Mouse (Mus musculus) heart, postnatal 25 days (tissue): ENCODE results near the gene U2af1l4. TPM values are rescaled to one million over a fixed set of nuclear protein-coding genes. Genes with fewer than 3 reads are reported as not detected.

Experiments
- DNase-seq: peaks from one replicate; pipeline ENCODE4 v3.0.0; 2022; ENCODE audit warnings: low spot score
- intact Hi-C: fragments of 180-260 bp; cut with DNase I; formaldehyde crosslinking; loops from one replicate; pipeline ENCODE4 v1.15.1; 2025
- microRNA-seq: library from miRNA; unstranded; fragments of <30 nt; microRNA quantifications from one replicate; pipeline ENCODE4 v1.2.0, GENCODE M21; 2022
- total RNA-seq, 2 experiments: library from RNA; stranded (reverse); gene quantifications; 2 replicates each; pipeline ENCODE4 v1.2.3; 2021

U2af1l4 gene
- total RNA-seq, 2 experiments from 2014 or later, result 63.7 to 66.4 TPM

DNA sequence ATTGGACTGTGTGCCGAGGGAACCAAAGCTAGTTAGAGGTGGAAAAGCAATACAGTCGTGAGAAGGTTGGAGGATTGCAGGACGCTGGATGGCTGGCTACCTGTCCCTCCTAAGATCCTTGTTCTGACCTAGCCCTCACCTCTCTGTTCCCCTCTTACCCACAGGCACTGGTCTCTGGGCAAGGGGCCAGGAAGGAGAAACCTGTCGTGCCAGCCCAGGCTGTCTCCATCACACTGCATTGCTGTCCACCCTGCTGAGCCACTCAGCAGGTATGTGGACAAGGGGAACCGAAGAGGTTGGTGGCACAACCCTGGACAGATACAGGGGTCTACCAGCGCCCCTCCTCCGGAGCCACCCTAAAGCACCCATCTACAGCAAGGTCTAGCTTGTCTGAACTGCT is 37.5 kb downstream of the U2af1l4 start:
- DNase-seq, result no peak
- intact Hi-C loops, result no loop called here

DNA sequence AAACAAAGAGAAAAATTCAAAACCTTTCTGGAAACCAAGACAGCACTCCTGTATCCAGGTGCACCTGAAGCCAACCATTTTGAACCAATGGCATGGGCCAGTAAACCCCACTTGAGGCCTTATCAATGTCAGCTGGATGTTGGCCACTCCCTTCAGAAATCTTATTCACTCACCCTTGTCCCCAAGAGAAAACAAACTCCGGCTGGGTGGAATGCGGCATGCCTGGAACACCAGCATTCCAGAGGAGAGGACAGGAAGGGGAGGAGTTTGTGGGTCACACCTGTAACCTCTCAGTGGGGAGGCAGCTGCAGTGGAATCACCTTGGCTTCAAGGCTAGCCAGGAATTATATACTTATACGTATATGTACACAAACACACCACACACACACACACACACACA is 39.5 kb downstream of the U2af1l4 start:
- no peak for DNase-seq
- intact Hi-C loops, result no loop called here

DNA sequence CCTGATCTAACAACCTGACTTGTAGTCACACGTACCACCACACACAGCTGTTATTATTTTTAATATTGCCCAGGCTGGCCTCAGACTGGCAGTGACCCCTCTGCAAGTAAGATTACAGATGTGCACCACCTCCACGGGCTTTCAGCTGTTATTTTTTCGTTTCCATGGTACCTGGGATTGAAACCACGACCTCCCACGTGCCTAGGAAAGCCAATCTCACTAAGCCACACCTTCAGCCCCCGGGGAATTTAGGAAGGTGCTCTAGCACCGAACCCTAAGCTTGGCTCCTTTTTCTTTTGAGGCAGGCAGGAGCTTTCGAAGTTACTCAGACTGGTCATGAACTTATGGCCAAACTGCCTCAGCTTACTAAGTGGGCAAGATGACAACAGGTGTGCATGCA is 41.3 kb downstream of the U2af1l4 start:
- intact Hi-C loops, result loop anchor here (2.0 kb wide), 1 partner anchor 14 kb away; no protein-coding TSS in a partner anchor
- no peak for DNase-seq

DNA sequence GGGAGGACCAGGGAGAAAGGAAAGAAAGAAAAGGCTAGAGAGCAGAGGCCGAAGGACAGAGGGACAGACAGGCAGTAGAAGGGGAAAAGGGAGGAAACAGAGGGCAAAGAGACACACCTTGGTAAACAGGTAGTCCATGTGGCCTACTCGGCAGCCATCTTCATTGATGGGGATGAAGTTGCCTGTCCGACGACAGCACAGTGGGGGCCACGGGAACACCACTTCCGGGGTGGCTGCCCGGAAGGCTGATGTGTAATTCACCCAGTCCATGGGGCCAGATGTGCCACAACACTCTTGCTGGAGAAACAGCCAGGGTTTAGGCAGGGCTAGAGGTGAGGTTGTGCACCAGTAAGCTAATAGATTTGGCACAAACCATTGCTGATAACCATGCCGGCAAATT is 41.8 kb downstream of the U2af1l4 start:
- intact Hi-C loops, result loop anchor here (2.0 kb wide), 1 partner anchor 14 kb away; no protein-coding TSS in a partner anchor
- no peak for DNase-seq

DNA sequence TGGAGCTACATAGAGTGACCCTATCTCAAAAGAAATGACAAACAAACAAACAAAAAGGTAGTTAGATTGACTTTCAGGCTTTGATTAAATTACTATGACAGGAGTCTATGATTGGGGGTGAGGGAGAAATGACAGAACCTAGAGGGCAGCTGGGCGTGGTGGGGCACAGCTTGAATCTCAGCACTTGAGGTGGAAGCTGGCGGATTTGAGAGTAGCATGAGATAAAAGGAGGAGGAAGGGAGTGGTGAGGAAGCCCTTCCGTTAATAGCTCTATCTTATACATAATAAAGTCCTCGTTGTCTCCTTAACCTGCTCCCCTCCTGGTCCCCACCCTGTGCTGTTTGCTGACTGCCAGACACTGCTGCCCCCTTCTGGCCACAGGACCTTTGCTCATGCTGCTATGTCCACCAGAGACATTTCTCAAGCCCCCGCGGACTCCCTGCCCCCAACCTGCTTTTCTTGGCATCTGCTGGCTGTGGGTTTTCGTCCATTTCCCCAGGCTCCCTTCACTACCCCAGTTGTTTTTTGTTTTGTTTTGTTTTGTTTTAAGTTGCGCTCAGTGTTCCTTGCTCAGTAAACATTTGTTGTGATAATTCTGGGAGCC is 44.7 kb downstream of the U2af1l4 start:
- DNase-seq, result no peak
- intact Hi-C loops, result no loop called here

DNA sequence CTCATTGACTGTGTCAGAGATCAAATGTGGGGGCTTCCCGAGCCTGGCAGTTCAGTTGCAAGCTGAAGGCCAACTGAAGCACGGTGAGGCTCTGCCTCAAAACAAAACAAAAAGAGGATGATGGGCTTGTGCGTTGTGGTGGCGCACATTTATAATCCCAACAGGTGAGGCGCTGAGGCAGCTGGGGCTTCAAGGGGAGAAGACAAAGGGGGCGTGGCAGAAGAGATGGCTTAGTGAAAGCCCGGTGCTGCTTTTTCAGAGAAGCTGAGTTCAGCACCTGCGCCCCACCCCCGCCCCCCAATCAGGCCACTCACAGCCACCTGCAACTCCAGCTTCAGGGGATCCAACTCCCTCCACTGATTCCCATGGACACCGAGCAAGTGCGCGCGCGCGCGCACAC is 45.4 kb downstream of the U2af1l4 start:
- DNase-seq, result no peak
- intact Hi-C loops, result no loop called here

DNA sequence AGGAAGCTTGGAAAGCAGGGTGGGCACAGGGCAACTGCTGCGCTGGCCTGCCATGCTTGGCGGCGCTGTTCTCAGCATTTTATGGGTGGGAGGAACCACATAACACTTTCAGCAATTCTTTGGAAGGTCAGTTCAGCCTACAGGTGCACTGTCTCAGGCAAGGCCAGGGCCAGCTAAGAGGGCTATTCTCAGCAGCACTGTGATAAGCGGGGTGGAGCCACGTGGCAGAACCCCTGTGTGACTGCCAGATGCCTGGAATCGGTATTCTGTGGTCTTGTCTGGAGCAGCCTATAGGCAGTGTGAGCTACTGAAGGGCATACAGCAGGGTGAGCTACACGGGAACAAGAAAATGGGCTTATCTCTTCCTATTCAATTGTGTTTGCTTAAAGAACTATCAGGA is 46.9 kb downstream of the U2af1l4 start:
- intact Hi-C loops, result no loop called here
- DNase-seq, result no peak

DNA sequence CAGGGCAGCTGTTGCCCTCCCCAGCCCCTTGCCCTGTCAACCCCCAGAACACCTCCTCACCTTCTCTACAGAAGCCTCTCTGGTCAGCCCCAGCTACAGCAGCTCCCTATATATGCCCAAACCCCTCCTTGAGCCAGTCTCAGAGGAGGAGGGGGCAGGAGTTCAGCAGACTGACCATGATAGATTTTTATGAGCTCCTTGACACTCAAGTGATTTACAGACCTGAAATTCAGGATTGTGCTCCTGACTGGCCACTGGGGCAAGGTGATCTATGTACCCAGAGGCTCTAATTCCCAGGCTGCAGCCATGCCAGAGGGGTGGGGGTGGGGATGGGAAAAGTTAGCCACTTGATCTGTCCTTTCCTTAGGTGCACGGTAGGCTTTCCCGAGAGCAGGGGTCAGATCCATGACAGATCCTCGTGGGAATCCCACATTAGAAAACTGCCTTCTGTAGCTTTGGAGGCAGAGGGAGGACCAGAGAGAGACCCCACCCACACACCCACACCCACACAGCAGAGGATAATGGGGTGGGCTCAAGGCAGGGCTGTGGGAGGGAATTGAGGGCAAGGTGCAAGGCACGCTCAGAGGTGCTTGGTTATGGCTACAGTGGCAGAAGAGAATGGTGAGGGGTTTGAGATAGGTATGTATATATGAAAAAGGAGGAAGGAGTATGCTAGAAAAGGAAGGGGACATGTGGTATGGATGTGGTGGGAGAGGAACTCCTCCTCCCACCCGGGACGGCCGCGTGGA is 49.7 kb downstream of the U2af1l4 start, which contains the start of gene Upk1a:
TSS of gene Upk1a (minus strand) at position 194 of the 749 bp plus-strand sequence.
- intact Hi-C loops, result loop anchor here (1.0 kb wide), 1 partner anchor 24 kb away; no protein-coding TSS in a partner anchor
- no peak for DNase-seq

DNA sequence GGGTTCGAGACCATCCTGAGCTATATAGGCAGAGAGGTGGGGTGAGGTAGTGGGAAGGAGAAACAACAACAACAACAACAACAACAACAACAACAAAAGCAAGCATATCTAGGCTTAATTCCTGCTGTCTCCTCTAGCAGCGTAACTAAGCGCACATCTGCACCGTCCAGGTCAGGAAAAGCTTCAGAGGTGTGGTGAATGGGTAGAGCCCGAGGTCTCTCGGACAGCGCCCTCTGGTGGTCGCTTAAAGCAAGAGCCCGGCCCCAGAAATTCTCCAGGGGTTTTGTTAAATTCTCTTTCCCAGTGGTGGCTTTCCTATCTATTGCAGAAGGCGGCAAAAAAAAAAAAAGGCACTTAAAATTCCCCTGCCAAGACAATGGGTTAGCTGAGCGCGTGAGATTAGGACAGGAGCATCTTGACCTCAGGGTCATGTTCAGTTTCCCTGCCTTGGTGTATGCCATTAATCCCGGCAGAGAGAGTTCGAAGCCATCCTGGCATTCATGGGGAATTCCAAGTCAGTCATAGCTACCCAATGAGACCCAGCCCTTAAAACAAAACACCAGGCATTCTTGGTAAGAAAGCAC is 50.5 kb downstream of the U2af1l4 start:
- intact Hi-C loops, result loop anchor here (1.0 kb wide), 1 partner anchor 24 kb away; no protein-coding TSS in a partner anchor
- DNase-seq, result no peak

DNA sequence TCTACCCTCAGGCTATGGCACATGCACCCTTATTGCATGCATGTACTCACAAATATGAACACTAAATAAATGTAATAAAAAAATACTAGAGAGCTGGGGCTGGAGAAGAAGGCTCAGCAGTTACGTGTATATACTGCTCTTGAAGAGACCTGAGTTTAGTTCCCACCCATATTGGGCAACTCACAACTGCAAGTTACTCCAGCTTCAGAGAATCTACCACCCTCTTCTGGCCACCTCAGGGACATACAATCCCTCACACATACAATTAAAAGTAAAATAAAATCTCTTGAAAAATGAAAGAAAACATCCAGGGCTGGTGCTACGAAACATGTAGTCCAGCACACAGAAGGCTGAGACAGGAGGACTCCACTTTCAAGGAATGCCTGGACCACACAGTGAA is 51.4 kb downstream of the U2af1l4 start:
- intact Hi-C loops, result no loop called here
- no peak for DNase-seq

Small RNAs within 50 kb of the gene (microRNA-seq; reads per million reads assigned to microRNA genes)
- gene Gm38670 (2.5 reads per million), gene Mir3569 (not detected)

Other genes starting within 250 kb of the U2af1l4 start
- 1 to 10 TPM in 1 of 2 experiments, under 1 TPM in 1; 0.65 to 1.3 TPM for gene Syne4, start 248.5 kb upstream of the U2af1l4 start, total RNA-seq
- under 1 TPM; 0.45 to 0.99 TPM for gene E130208F15Rik, start 241.6 kb upstream of the U2af1l4 start, total RNA-seq
- gene Sdhaf1, start 239.4 kb upstream of the U2af1l4 start, total RNA-seq, result 10 to 100 TPM; 12.1 to 12.3 TPM
- 1 to 10 TPM in 1 of 2 experiments, under 1 TPM in 1; 0.95 to 1.3 TPM for gene Lrfn3, start 200.5 kb upstream of the U2af1l4 start, total RNA-seq
- 10 to 100 TPM; 17.7 to 18.4 TPM for gene Tyrobp, start 149.5 kb upstream of the U2af1l4 start, total RNA-seq
- not detected for gene Hcst, start 143.4 kb upstream of the U2af1l4 start, total RNA-seq
- gene Nfkbid, start 141.6 kb upstream of the U2af1l4 start, total RNA-seq, result under 1 TPM; 0.20 to 0.47 TPM
- 1 to 10 TPM; 3.5 TPM for gene Aplp1, start 117.8 kb upstream of the U2af1l4 start, total RNA-seq
- not detected for gene Kirrel2, start 105.6 kb upstream of the U2af1l4 start, total RNA-seq
- gene Nphs1, start 105.0 kb upstream of the U2af1l4 start, total RNA-seq, result not detected
- not detected for gene Prodh2, start 69.7 kb upstream of the U2af1l4 start, total RNA-seq
- gene Arhgap33, start 28.2 kb upstream of the U2af1l4 start, total RNA-seq, result 1 to 10 TPM in 1 of 2 experiments, under 1 TPM in 1; 0.81 to 1.1 TPM
- 100 to 1,000 TPM; 720 to 731 TPM for gene Hspb6, start 11.1 kb upstream of the U2af1l4 start, total RNA-seq
- 1 to 10 TPM; 4.5 to 4.7 TPM for gene Proser3, start 11.0 kb upstream of the U2af1l4 start, total RNA-seq
- 10 to 100 TPM; 15.1 to 15.5 TPM for gene Lin37, start 3.5 kb upstream of the U2af1l4 start, total RNA-seq
- gene Gm49396, start within 50 bp of the U2af1l4 start, total RNA-seq, result 1 to 10 TPM; 1.4 to 1.9 TPM
- gene Psenen, start 326 bp downstream of the U2af1l4 start, total RNA-seq, result 10 to 100 TPM; 61.2 to 70.3 TPM
- 1 to 10 TPM; 1.3 to 1.6 TPM for gene Igflr1, start 2.1 kb downstream of the U2af1l4 start, total RNA-seq
- 10 to 100 TPM; 17.5 to 22.7 TPM for gene Kmt2b, start 25.4 kb downstream of the U2af1l4 start, total RNA-seq
- not detected for gene Zbtb32, start 35.6 kb downstream of the U2af1l4 start, total RNA-seq
- under 1 TPM in 1 of 2 experiments, not detected in 1; 0.52 TPM for gene Upk1a, start 49.5 kb downstream of the U2af1l4 start, total RNA-seq
- 1,000 to 10,000 TPM; 4,579 to 4,828 TPM for gene Cox6b1, start 62.9 kb downstream of the U2af1l4 start, total RNA-seq
- not detected for gene Etv2, start 72.6 kb downstream of the U2af1l4 start, total RNA-seq
- gene Rbm42, start 87.0 kb downstream of the U2af1l4 start, total RNA-seq, result 10 to 100 TPM; 49.9 to 53.9 TPM
- 1 to 10 TPM; 4.3 TPM for gene Haus5, start 101.7 kb downstream of the U2af1l4 start, total RNA-seq
- gene Pmis2, start 108.3 kb downstream of the U2af1l4 start, total RNA-seq, result under 1 TPM in 1 of 2 experiments, not detected in 1; 0.65 TPM
- not detected for gene 2200002J24Rik, start 135.6 kb downstream of the U2af1l4 start, total RNA-seq
- gene Atp4a, start 148.9 kb downstream of the U2af1l4 start, total RNA-seq, result not detected
- 100 to 1,000 TPM; 269 to 278 TPM for gene Tmem147, start 166.2 kb downstream of the U2af1l4 start, total RNA-seq
- gene Gapdhs, start 180.4 kb downstream of the U2af1l4 start, total RNA-seq, result not detected
- gene Sbsn, start 188.2 kb downstream of the U2af1l4 start, total RNA-seq, result 1 to 10 TPM; 2.3 to 5.5 TPM
- gene Dmkn, start 200.5 kb downstream of the U2af1l4 start, total RNA-seq, result 1 to 10 TPM; 3.6 to 6.6 TPM
- not detected for gene Krtdap, start 224.6 kb downstream of the U2af1l4 start, total RNA-seq